Mouse (Mus musculus) liver, adult 2 months (tissue): ENCODE results near the gene 6820408C15Rik.

ENCODE experiments used
- CTCF ChIP-seq: fragments of 200-500 bp; IDR thresholded peaks from 2 replicates; pipeline ENCODE4 v1.5.1; 2011; ENCODE audit warnings: low read depth, low read length, control low read depth
- POLR2A ChIP-seq: fragments of 200-500 bp; IDR thresholded peaks from 2 replicates; pipeline ENCODE4 v1.6.1; 2011; ENCODE audit warnings: low read length, control low read depth; ENCODE audit not compliant: insufficient read depth; ENCODE audit errors: extremely low read depth

DNA sequence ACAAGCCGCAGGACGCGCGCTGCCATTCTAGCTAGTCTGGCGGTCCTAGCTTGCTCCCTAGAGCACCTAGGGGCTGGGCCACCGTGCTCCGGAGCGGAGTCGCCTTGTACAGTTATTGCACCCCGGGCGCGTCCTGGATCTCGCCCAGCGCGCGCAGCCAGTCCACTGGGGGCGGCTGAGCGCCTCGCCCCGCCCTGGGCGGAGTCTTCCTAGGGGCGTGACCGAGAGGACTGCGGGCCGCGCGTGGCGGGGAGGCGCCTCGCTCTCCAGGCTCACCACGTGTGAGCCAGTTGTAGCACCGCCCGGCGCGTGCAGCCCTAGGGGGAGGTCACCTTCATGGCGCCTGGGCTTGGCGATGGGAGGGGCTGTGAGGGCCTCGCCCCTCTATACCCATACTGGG is 16.7 kb upstream of the 6820408C15Rik start:
- TF ChIP-seq CTCF = no peak
- no peak for TF ChIP-seq POLR2A
